Mouse (Mus musculus): Measurements from ENCODE around the gene Il24. TPM values are rescaled to one million over a fixed set of nuclear protein-coding genes. Genes with fewer than 3 reads are reported as not detected.

Gene Il24
- total and polyA plus RNA-seq, 2 experiments: not detected

DNA sequence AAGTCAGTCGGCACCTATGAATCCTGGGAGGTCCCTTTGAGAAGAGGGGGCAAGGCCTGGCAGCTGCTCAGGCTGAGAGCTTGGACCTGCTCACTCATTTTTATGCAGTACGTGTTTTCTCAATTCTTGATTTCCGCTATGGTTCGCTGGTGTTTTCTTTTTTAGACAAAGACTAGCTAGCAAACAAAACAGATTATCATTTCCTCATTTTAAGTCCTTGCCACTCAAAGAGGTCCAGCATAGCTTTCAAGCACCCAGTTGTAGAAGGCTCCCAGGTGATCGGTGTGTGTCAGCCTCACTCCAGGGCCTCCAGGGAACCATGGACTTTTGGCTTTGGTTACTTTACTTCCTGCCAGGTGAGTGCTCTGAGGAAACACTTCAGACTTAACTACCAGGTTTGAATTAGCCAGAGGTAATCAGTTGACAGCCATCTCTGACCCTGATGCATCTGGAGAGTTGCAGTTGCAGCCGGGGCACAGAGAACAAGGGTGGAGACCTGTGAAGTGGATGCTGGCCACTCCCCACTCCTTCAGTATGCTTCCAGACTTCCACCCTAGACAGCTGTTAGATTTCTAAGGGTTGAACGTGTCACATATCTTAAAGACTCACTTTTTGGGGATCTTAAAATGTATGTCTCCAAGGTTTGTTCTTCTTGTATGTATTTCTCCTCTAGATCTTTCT, 21.6 kb downstream of the Il24 start, which contains the start of gene Fcmr:
TSS of gene Fcmr (plus strand) at position 129 of the 681 bp plus-strand sequence.
- Histone ChIP-seq H3K27ac (replicated peaks; ENCODE audit: insufficient read depth, low read depth, low read length) (no peak within 1 kb of the TSS), H3K36me3 (ENCODE audit: control insufficient read depth, insufficient read depth, low read length) (no peaks in the 10 kb centered on the region), H3K9ac (ENCODE audit: low read depth, low read length) (no peak within 1 kb of the TSS), H3K4me3 (ENCODE audit: insufficient read depth, low read depth, low read length) (no peak within 1 kb of the TSS), H3K79me2 (ENCODE audit: control insufficient read depth, insufficient read depth, low read length) (no peaks in the 10 kb centered on the region), H3K27me3 (ENCODE audit: control insufficient read depth, insufficient read depth, low read length) (no peaks in the 10 kb centered on the region), H3K4me1 (ENCODE audit: control insufficient read depth, insufficient read depth, low read length) (no peaks in the 10 kb centered on the region)
- WGBS: 79% methylated on average over 7 of the region's 7 CpGs
- no peak for TF ChIP-seq POLR2A (IDR thresholded peaks at IDR 0.05; ENCODE audit: extremely low read depth, insufficient read depth, low read length)
- TF ChIP-seq CTCF (IDR thresholded peaks at IDR 0.05; ENCODE audit: low read depth, low read length): no peak
- DNase-seq (ENCODE audit: extremely low read depth, low read depth, low spot score): peak; percentile 22

DNA sequence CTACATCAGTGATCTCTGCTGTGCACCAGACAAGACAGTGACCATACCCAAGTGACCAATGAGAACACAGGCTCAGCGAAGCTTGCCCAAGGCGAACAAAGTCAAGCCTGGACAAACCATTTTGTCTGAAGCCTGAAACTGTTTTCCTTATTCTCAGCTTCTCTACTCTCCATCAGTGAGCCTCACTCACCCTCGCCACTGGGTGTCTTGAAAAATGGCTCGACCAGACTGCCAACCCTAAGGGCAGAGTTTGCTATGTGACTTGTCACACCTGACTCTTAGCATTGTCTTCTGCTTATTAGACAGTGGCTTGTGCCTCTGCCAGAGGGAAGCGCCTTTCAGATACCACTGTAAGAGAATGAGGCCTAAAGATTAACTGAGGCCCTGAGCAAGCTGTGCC, 22.5 kb downstream of the Il24 start:
- DNase-seq (ENCODE audit: extremely low read depth, low read depth, low spot score): no peak
- Histone ChIP-seq H3K79me2 (ENCODE audit: control insufficient read depth, insufficient read depth, low read length) (no peaks in the 10 kb centered on the region), H3K27me3 (ENCODE audit: control insufficient read depth, insufficient read depth, low read length) (no peaks in the 10 kb centered on the region), H3K27ac (replicated peaks; ENCODE audit: insufficient read depth, low read depth, low read length) (no peak overlapping the region), H3K4me1 (ENCODE audit: control insufficient read depth, insufficient read depth, low read length) (no peaks in the 10 kb centered on the region), H3K36me3 (ENCODE audit: control insufficient read depth, insufficient read depth, low read length) (no peaks in the 10 kb centered on the region), H3K9ac (ENCODE audit: low read depth, low read length) (no peak overlapping the region), H3K4me3 (ENCODE audit: insufficient read depth, low read depth, low read length) (no peak overlapping the region)
- 93% methylated on average over 5 of the region's 5 CpGs for WGBS
- TF ChIP-seq POLR2A (IDR thresholded peaks at IDR 0.05; ENCODE audit: extremely low read depth, insufficient read depth, low read length) (no peak), CTCF (IDR thresholded peaks at IDR 0.05; ENCODE audit: low read depth, low read length) (no peak)

DNA sequence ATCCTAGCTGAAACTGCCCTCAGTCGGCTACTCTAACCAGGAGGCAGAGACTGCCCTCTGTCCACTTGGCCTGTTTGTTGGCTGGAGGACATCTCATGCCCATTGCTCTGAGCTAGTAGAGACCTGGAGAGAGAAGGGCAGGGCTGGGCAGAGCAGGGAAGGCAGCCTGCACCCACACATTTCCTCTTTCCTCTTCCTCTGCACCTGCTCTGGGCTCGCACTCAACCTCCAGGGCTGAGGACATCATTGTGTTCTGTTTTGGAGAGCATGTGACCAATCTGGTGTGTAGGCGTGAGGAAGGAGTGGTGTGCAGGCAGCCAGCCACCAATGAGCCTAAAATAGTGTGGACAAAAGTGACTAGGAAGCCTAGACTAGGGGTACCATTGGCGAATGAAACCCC, 23.0 kb downstream of the Il24 start:
- DNase-seq (ENCODE audit: extremely low read depth, low read depth, low spot score): no peak
- H3K27ac ChIP-seq (replicated peaks; ENCODE audit: insufficient read depth, low read depth, low read length): no peak overlapping the region

DNA sequence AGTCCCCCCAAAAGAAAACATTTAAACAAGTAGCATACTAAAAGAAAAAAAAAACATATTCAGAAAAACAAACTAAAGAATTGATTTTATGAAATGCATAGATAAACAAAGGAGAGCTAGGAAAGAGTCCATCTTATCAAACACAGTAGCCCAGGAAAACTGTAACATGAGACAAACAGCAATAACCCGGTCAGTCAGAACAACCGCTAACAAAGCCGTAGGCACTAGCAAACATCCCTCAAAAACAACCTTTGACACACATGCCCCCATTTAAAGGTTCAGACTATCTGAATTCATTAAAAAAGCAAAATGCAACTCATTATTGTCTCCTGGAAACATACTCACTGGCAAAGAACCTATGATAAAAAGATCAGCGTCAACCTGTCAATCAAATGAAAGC, 29.8 kb downstream of the Il24 start:
- H3K4me3 ChIP-seq (ENCODE audit: insufficient read depth, low read depth, low read length): no peak overlapping the region

More for the DNA sequence above, 23.0 kb downstream of the Il24 start:
- 77% methylated on average over 4 of the region's 4 CpGs for WGBS
- no peaks in the 10 kb centered on the region for H3K36me3 ChIP-seq (ENCODE audit: control insufficient read depth, insufficient read depth, low read length)
- H3K27me3 ChIP-seq (ENCODE audit: control insufficient read depth, insufficient read depth, low read length): no peaks in the 10 kb centered on the region
- H3K4me1 ChIP-seq (ENCODE audit: control insufficient read depth, insufficient read depth, low read length): no peaks in the 10 kb centered on the region
- H3K9ac ChIP-seq (ENCODE audit: low read depth, low read length): no peak overlapping the region
- no peaks in the 10 kb centered on the region for H3K79me2 ChIP-seq (ENCODE audit: control insufficient read depth, insufficient read depth, low read length)
- no peak for TF ChIP-seq POLR2A (IDR thresholded peaks at IDR 0.05; ENCODE audit: extremely low read depth, insufficient read depth, low read length)
- no peak for TF ChIP-seq CTCF (IDR thresholded peaks at IDR 0.05; ENCODE audit: low read depth, low read length)
- H3K4me3 ChIP-seq (ENCODE audit: insufficient read depth, low read depth, low read length): no peak overlapping the region

DNA sequence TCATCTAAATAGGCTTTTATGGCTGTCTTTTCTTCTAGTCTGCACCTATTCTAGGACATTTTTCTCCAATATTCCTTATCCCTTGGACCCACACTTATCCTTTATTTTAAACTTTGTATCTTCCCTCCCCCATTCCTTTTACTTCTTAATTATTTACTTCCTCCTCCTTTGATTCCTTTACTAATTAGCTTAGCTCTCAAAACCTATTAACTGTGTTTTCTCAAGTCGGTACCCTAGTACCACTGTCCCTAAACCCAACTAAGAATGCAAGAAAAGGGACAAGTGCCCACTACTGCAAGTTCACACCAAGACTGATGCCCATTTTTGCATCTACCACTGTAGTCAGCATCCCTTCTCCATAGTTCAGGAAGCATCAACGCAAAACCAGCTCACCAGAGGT, 31.5 kb downstream of the Il24 start:
- WGBS: 89% methylated on average over 2 of the region's 2 CpGs
- H3K27me3 ChIP-seq (ENCODE audit: control insufficient read depth, insufficient read depth, low read length): no peaks in the 10 kb centered on the region
- H3K4me1 ChIP-seq (ENCODE audit: control insufficient read depth, insufficient read depth, low read length): no peaks in the 10 kb centered on the region

More for the DNA sequence above, 29.8 kb downstream of the Il24 start:
- Histone ChIP-seq H3K27me3 (ENCODE audit: control insufficient read depth, insufficient read depth, low read length) (no peaks in the 10 kb centered on the region), H3K36me3 (ENCODE audit: control insufficient read depth, insufficient read depth, low read length) (no peaks in the 10 kb centered on the region), H3K9ac (ENCODE audit: low read depth, low read length) (no peak overlapping the region), H3K27ac (replicated peaks; ENCODE audit: insufficient read depth, low read depth, low read length) (no peak overlapping the region), H3K4me1 (ENCODE audit: control insufficient read depth, insufficient read depth, low read length) (no peaks in the 10 kb centered on the region), H3K79me2 (ENCODE audit: control insufficient read depth, insufficient read depth, low read length) (no peaks in the 10 kb centered on the region)
- 20% methylated on average over 4 of the region's 4 CpGs for whole genome bisulfite sequencing
- peak; percentile 62 for DNase-seq (ENCODE audit: extremely low read depth, low read depth, low spot score)
- TF ChIP-seq POLR2A (IDR thresholded peaks at IDR 0.05; ENCODE audit: extremely low read depth, insufficient read depth, low read length): no peak

DNA sequence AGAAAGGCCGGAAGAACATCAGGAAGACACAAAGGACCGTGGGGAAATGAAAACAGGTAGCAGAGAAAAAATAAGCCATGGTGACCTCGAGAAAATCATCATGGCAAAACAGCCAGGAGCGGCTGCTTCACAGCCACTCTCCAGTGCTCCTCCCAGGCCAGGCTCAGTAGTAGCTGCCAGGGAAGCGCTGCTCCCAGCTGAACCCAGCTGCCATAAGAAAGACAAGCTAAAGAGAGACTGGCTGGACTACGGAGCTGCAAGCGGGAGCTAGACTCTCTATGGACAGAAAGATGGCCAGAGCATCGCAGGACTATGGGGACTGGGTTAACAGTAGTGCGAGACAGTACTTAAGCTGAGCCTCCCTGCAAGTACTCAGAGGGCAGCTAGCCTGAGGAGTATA, 32.4 kb downstream of the Il24 start:
- no peak overlapping the region for H3K4me3 ChIP-seq (ENCODE audit: insufficient read depth, low read depth, low read length)
- H3K79me2 ChIP-seq (ENCODE audit: control insufficient read depth, insufficient read depth, low read length): no peaks in the 10 kb centered on the region
- WGBS: 89% methylated on average over 9 of the region's 9 CpGs
- DNase-seq (ENCODE audit: extremely low read depth, low read depth, low spot score): no peak
- H3K27me3 ChIP-seq (ENCODE audit: control insufficient read depth, insufficient read depth, low read length): no peaks in the 10 kb centered on the region
- no peak for TF ChIP-seq CTCF (IDR thresholded peaks at IDR 0.05; ENCODE audit: low read depth, low read length)
- TF ChIP-seq POLR2A (IDR thresholded peaks at IDR 0.05; ENCODE audit: extremely low read depth, insufficient read depth, low read length): no peak
- H3K9ac ChIP-seq (ENCODE audit: low read depth, low read length): no peak overlapping the region
- H3K4me1 ChIP-seq (ENCODE audit: control insufficient read depth, insufficient read depth, low read length): no peaks in the 10 kb centered on the region
- peaks cover 4% of the 10 kb centered on the region for H3K36me3 ChIP-seq (ENCODE audit: control insufficient read depth, insufficient read depth, low read length)
- no peak overlapping the region for H3K27ac ChIP-seq (replicated peaks; ENCODE audit: insufficient read depth, low read depth, low read length)

More for the DNA sequence above, 31.5 kb downstream of the Il24 start:
- no peak overlapping the region for H3K4me3 ChIP-seq (ENCODE audit: insufficient read depth, low read depth, low read length)
- no peak for DNase-seq (ENCODE audit: extremely low read depth, low read depth, low spot score)
- TF ChIP-seq CTCF (IDR thresholded peaks at IDR 0.05; ENCODE audit: low read depth, low read length): no peak
- TF ChIP-seq POLR2A (IDR thresholded peaks at IDR 0.05; ENCODE audit: extremely low read depth, insufficient read depth, low read length): no peak
- H3K36me3 ChIP-seq (ENCODE audit: control insufficient read depth, insufficient read depth, low read length): no peaks in the 10 kb centered on the region; the same call in none of the 2 replicates
- no peaks in the 10 kb centered on the region for H3K79me2 ChIP-seq (ENCODE audit: control insufficient read depth, insufficient read depth, low read length)
- H3K27ac ChIP-seq (replicated peaks; ENCODE audit: insufficient read depth, low read depth, low read length): no peak overlapping the region
- no peak overlapping the region for H3K9ac ChIP-seq (ENCODE audit: low read depth, low read length)

All from liver, adult 2 months (tissue).